29 mouse cellular contexts compared by ENCODE assay signal in genomic region chr5:37512479-37512878, GRCm38 (mm10).
DNase-seq lines count a peak whose midpoint lies in the region; TF ChIP-seq lines count a peak whose summit lies in the region.
"Had no signal": no experiment of that assay in that cellular context is flagged by ENCODE, and none has a peak within 500 bp of the region (broad histone marks: within the 10 kb centered on the region; RNA-seq: fewer than 3 reads in every experiment).

No protein-coding gene starts in this region.

- H3K9me3 ChIP-seq in heart, embryonic 10.5 days: no peaks in the 10 kb centered on the region
- H3K9me3 ChIP-seq: embryonic facial prominence, embryonic 13.5 days; forebrain, embryonic 12.5 days; kidney, embryonic 15.5 days; limb, embryonic 13.5 days; lung, embryonic 15.5 days; neural tube, embryonic 15.5 days had no signal

- no peaks in the 10 kb centered on the region for H3K27me3 ChIP-seq in heart, embryonic 10.5 days (ENCODE audit: insufficient read depth, poor library complexity, severe bottlenecking)
- H3K27me3 ChIP-seq: embryonic facial prominence, embryonic 13.5 days; forebrain, embryonic 12.5 days; kidney, embryonic 15.5 days; limb, embryonic 13.5 days; lung, embryonic 15.5 days; neural tube, embryonic 15.5 days; Patski had no signal

- intact Hi-C loops in left cerebral cortex, postnatal 25 days (cut with DNase I): no loop called here

- DNase-seq in heart, embryonic 10.5 days (ENCODE audit: low spot score): no peak
- no peak for DNase-seq in heart, adult 8-10 months (ENCODE audit: low spot score)
- peak; percentile 48 for DNase-seq in brain, embryonic 14.5 days (ENCODE audit: low read depth)
- DNase-seq in mesoderm, embryonic 11.5 days (ENCODE audit: low read depth, low spot score): peak; percentile 13
- peak; percentile 49 for DNase-seq in retina, postnatal 1 day
- DNase-seq in left cerebral cortex, postnatal 25 days (ENCODE audit: low spot score in 2 of 2): no peak
- DNase-seq in urinary bladder, postnatal 4 days (ENCODE audit: low spot score in 2 of 2): no peak
- DNase-seq: adrenal gland, postnatal 14 days; cerebellum, adult 2 months; cerebellum, postnatal 14 days; forebrain, postnatal 0 days; gastrocnemius, postnatal 10 days; heart, postnatal 4 days; kidney, adult 18-20 months; kidney, postnatal 25 days; lung, postnatal 36 days; right cerebral cortex, postnatal 4 days; thymus, adult 18-20 months; thymus, postnatal 25 days had no signal

- TF ChIP-seq CTCF in brain, embryonic 14.5 days (IDR thresholded peaks at IDR 0.05; ENCODE audit: borderline replicate concordance, extremely low read depth, insufficient read depth, insufficient read length): no peak

- H3K4me3 ChIP-seq in heart, embryonic 10.5 days: no peak overlapping the region
- H3K4me3 ChIP-seq: embryonic facial prominence, embryonic 13.5 days; forebrain, embryonic 12.5 days; kidney, embryonic 15.5 days; left cerebral cortex, adult 2 months; limb, embryonic 13.5 days; lung, embryonic 15.5 days; neural tube, embryonic 15.5 days had no signal

- H3K36me3 ChIP-seq in heart, embryonic 10.5 days: no peaks in the 10 kb centered on the region
- H3K36me3 ChIP-seq: embryonic facial prominence, embryonic 13.5 days; forebrain, embryonic 12.5 days; kidney, embryonic 15.5 days; limb, embryonic 13.5 days; lung, embryonic 15.5 days; neural tube, embryonic 15.5 days had no signal

- TF ChIP-seq POLR2A in brain, embryonic 14.5 days (IDR thresholded peaks at IDR 0.05; ENCODE audit: borderline replicate concordance, extremely low read depth, insufficient read depth, insufficient read length, poor library complexity, severe bottlenecking): no peak

- WGBS in heart, embryonic 10.5 days: 45% methylated on average over 2 of the region's 2 CpGs

- H3K4me1 ChIP-seq in heart, embryonic 10.5 days: peaks cover 35% of the 10 kb centered on the region
- H3K4me1 ChIP-seq: kidney, embryonic 15.5 days; lung, embryonic 15.5 days had no signal

- peak overlapping the region; percentile 1; the same call in 1 of the 2 replicates for H3K27ac ChIP-seq in heart, embryonic 10.5 days
- H3K27ac ChIP-seq: embryonic facial prominence, embryonic 13.5 days; forebrain, embryonic 12.5 days; hindbrain, embryonic 14.5 days; kidney, embryonic 15.5 days; left cerebral cortex, adult 2 months; limb, embryonic 13.5 days; lung, embryonic 15.5 days; neural tube, embryonic 15.5 days; stomach, postnatal 0 days had no signal

Comparison
In these comparisons a context has a peak if more than half of its experiments do, and no peak if none do; other contexts are left out.
1. DNase-seq: peak in brain, embryonic 14.5 days (single experiment), mesoderm, embryonic 11.5 days (single experiment) and retina, postnatal 1 day (single experiment); none in heart, embryonic 10.5 days (single experiment), heart, adult 8-10 months (single experiment), left cerebral cortex, postnatal 25 days (0 of 2) and urinary bladder, postnatal 4 days (0 of 2).